Mouse (Mus musculus): ENCODE measurements around the gene Pabpc6.

The Pabpc6 gene

DNA sequence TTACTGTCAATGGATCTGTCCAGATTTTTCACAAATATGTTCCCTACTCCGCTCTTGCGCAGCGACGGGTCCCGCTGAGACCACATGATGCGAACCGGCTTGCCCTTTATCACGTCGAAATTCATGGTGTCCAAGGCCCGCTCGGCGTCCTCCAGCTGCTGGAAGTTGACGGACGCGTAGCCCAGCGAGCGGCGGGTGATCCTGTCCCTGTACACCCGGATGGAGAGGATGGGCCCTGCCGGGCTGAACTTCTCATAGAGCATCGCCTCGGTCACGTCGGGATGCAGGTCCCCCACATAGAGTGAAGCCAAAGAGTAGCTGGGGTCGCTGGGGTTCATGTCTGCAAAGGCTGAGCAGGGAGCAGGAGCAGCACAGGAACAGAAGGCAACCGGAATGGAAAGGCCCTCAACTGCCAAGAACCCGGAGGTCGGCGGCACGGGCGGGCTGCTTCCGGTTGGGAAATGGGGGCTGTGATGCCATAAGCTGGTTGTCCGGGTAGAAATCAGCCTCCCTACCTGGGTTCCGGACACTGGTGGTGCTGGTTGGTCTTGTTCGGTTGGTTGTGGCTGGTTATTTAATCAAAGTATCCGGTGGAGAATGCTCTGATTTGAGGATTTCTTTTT, at the start of gene Pabpc6:
Gene Pabpc6 (minus strand): TSS at position 435 of the 623 bp plus-strand sequence.
- ATAC-seq (ENCODE audit: insufficient number of reproducible peaks, low FRiP score, low TSS enrichment) = no peak

DNA sequence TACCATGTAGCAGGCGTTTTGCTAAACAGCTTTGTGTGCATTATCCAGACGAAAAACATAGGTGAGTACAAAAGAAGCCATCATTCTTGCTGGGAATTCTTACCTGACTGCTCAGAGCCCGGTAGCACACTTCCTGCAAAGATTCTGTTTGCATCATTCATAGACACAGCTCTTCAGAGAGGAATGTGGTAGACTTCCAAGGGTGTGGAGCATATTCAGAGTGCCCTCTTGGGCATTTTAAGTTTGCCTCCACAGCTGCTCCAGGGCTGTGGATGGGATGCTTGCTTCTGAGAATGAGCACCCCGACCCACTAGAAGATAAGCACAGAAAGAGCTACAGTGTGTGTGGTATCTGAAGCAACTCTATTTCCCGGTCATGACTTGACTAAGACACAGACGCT, 41.4 kb upstream of the Pabpc6 start:
- ATAC-seq (ENCODE audit: insufficient number of reproducible peaks, low FRiP score, low TSS enrichment) = no peak

DNA sequence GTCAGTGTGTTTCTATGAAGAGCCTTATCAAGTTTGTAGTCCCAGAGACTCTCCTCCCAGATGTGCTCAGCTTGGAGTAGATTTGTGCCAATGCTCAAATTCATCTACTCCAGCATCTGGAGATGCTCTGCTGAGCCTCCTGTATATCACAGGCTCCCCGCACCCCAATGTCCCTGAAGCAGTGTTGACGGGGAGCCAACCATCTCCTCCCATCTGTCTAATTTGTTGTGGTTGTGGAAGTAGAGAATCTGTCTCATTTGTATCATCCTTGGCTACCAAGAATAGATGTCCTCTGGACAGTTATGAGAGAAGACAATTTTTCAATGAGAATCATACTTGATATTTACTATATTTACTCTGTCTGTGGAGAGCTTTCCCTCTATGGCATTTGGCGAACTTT, 39.4 kb upstream of the Pabpc6 start:
- no peak for ATAC-seq (ENCODE audit: insufficient number of reproducible peaks, low FRiP score, low TSS enrichment)

DNA sequence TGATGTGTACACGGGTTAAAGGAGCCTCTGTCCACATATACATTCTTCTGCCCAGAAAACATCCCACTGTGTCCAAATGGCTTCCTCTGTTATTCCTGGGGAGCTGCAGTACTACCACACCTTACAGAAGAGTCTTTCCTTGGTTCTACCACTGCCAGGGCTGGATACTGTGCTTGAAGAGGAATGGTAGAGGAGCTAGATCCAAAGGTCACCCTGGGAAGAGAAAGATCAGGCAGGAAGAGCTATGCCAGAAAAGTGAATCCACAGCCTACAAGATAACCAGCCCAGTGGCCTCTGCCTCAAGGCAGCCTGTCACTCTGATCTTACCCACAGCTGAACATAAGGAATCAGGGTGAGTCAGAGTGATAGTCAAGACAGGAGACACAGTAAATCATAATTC, 37.8 kb upstream of the Pabpc6 start:
- no peak for ATAC-seq (ENCODE audit: insufficient number of reproducible peaks, low FRiP score, low TSS enrichment)

DNA sequence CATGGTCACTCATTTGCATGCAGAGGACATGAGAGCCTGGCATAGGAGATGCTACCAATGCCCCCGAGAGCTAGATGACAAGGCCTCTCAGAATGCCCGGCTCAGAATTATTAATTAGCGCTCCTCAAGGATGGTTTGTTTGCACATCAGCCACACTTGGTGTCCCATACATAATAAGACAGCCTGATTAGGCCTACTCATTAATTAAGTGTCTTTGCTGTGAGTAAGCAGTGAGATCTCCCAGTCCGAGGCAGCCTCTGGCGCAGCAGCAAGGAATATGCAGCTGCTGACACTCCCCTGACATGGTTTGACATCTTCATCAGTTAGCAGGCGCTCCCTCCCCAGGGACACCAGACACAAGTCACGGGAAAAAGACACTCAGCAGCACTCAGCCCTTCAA, 28.2 kb upstream of the Pabpc6 start:
- ATAC-seq (ENCODE audit: insufficient number of reproducible peaks, low FRiP score, low TSS enrichment) = no peak

DNA sequence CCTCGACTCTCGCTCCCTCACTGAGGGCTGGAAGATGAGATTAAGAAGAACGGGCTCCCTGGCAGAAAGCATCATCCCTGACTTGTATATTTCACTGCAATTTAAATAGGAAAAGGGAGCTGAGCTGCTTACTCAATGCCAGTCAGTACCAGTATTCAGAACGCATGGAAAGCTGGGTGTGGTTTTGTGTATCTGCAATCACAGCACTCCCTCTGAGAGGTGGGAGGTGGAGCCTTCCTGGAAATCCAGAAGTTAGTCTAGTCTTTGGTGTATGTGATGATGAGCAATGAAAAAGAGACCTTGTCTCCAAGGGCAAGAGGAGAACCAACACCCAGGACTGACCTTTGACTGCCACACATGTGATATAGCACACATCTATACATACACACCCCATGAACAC, 21.7 kb upstream of the Pabpc6 start:
- no peak for ATAC-seq (ENCODE audit: insufficient number of reproducible peaks, low FRiP score, low TSS enrichment)

DNA sequence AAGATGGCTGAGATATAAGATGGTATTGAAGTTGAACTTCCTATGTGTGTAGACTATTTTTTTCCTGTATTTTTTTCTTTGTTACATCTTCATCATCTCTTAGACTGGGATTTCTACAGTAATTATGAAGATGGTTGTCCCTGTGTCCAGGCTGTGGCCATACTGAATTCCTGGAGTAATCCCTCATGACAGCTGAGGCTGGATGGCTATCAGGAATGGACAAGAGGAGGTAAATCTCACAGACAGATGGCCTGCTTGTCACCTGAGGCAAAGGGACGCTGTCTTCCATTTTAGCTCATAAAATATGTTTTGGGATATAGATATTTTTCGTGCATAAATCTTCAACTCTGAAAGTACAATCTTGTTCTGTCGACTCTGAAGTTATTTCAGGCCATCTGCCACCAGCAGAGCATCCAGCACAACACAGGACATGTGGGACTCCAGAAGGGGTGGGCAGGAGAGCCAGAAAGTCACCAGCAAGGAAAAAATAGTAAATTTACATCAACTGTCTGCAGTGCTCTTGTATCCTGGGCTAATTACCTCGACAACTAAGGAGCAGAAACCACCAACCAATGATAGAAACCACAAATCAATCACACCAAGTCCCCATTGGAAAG, 14.1 kb upstream of the Pabpc6 start:
- no peak for ATAC-seq (ENCODE audit: insufficient number of reproducible peaks, low FRiP score, low TSS enrichment)

DNA sequence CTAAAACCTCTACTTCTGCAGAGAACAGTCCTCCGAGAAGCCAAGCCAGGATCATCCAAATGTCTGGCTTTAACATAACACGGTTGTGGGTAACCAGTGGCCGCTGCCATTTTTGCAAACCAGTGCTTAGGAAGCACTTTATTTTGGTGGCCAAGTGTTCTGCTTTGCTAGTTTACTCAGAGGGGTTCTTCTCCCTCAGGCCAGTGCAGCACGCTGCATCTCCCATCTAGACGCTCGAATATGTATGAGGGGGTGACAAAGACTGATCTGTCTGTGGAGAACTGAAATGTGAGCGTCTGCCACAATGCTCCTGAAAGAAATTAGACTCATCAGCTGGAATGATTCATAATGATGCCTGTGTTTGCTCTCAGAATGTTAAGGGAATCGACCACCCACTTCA, 11.2 kb upstream of the Pabpc6 start:
- ATAC-seq (ENCODE audit: insufficient number of reproducible peaks, low FRiP score, low TSS enrichment) = no peak

DNA sequence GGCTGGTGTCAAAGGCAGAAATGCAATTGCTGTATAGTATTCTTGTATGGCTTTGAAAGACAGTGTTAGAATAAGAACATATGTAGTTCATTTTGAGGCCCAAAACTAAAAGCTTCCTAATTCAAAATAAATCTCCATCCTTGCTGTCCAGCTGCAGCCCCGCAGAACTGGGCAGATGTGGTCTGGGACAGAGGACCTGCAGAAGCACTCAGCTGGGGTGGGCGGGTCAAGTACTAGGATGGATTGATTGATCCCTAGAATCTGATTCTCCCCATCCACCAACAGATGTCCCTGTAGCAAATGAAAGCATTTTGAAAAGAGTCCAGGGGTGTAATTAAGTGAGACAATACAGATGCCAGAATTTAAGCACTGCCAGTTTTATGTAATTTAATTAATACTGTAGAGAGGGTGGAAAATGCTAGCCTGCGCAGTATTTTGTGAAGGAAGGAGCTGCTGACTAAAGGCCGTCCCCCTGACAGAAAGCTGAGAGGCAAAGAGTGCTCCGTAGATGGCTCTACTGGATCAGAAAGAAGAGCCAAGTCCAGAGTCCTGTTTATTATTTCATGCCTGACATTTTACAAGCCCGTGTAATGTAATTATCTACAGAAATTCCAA, 5.8 kb upstream of the Pabpc6 start:
- ATAC-seq (ENCODE audit: insufficient number of reproducible peaks, low FRiP score, low TSS enrichment) = no peak

DNA sequence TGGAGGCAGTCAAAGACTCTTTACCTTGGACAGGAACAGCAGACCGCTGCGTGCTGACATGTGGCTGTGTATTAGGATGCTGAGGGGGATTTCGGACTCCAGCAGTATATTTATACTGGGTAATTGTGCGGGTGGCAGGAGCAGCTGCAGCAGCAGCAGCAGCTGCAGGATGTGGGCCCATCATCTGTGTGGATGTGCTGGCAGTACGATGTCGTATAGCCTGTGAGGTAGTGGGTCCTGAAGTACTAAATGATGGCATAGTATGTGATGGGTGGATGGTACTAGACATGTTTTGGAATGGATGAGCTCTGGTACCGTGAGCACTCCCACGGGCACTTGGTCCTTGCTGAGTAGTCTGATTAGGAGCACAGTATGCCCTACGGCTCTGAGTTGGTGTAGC, 1.6 kb downstream of the Pabpc6 start:
- no peak for ATAC-seq (ENCODE audit: insufficient number of reproducible peaks, low FRiP score, low TSS enrichment)

DNA sequence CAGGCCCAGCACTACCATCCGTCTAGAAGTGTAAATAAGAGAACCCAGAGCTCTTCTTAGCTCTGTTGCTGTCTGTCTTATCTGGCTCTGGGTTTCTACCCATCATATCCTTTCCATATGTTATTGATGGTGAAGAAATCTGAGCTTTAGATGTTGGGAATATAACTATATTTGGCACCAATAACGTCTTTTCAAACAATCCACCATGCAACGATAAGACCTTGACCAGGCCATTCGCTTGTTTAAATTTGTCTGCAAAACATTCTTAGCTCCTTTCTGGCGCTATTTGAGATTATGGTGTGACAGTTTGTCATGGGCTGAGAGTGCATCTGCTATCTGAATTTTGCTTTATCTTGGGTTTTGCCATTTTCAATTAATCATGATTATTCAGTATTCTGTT, 10.9 kb downstream of the Pabpc6 start:
- ATAC-seq (ENCODE audit: insufficient number of reproducible peaks, low FRiP score, low TSS enrichment) = no peak

DNA sequence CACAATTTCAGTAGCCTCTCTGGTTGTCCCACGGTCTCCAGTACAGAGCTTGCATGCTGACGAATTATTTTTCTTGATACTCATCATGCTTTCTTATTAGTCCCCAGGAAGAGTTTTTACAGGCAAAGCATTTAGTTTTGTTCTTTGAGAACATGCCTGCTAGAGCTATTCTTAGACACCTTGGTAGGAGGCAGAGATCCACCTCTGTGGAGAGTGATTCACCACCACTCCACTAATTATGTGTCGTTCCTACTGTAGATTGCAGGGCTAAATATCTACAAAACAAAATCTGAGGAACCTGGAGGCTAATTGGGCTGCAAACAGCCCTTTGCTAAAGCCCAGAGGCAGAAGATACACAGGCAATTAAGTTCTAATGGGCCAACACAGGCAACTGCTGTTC, 15.4 kb downstream of the Pabpc6 start:
- no peak for ATAC-seq (ENCODE audit: insufficient number of reproducible peaks, low FRiP score, low TSS enrichment)

DNA sequence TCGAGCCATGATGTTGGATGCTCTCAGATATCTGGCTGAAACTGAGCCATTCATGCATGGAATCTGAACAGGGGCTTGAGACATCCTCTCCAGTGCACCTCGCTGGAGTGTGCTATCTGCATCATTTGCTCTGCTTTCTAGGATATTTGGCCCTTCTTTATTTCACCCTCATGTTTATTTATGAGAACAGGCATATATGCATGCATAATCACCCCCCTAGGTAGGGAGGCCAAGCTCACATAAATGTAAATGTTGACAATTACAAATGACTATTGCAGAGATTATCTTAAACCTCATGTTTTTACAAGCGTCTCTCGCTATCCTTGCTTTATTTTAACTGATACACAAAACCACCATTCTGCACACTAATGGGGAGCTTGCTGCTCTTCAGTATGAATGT, 21.9 kb downstream of the Pabpc6 start:
- no peak for ATAC-seq (ENCODE audit: insufficient number of reproducible peaks, low FRiP score, low TSS enrichment)

DNA sequence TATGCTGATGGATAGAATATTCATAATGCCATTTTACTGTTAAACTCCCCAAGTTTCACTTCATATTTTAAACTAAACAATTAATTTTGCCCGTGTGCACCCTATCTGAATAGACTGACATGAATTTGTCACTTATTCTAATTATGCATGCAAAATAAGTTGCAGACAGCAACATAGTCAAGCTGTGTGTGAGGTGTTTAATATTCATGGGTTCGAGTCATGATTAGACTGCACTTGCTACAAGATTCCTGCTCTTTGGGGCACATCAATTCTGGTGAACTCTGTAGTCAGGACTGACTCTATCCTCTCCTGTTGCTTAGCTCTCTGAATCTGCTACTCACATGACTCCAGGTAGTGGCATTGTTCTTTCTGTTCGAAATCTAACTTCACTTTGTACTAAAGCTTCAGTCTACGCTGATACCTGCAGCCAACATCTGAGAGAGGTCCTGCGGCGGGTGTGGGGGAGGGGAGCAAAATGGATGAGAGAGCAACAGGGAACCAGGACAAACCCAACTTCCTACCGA, 25.8 kb downstream of the Pabpc6 start:
- ATAC-seq (ENCODE audit: insufficient number of reproducible peaks, low FRiP score, low TSS enrichment) = no peak

DNA sequence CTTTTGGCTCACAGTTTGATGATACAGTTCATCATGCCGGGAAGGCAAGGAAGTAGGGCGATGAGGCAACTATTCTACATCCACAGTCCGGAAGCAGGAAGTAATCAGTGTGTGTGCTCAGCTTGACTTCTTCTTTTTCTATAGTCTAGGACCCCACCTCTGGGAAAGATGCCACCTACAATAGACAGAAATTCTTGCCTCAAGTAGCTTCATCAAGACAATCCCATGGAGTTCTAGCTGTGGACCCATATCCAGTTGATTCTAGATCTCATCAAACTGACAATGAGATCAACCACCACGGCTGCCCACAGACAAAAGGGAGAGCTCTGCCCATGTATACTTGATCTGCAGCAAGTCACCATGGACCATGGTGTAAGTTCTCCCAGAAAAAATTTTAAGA, 32.5 kb downstream of the Pabpc6 start:
- ATAC-seq (ENCODE audit: insufficient number of reproducible peaks, low FRiP score, low TSS enrichment) = no peak

DNA sequence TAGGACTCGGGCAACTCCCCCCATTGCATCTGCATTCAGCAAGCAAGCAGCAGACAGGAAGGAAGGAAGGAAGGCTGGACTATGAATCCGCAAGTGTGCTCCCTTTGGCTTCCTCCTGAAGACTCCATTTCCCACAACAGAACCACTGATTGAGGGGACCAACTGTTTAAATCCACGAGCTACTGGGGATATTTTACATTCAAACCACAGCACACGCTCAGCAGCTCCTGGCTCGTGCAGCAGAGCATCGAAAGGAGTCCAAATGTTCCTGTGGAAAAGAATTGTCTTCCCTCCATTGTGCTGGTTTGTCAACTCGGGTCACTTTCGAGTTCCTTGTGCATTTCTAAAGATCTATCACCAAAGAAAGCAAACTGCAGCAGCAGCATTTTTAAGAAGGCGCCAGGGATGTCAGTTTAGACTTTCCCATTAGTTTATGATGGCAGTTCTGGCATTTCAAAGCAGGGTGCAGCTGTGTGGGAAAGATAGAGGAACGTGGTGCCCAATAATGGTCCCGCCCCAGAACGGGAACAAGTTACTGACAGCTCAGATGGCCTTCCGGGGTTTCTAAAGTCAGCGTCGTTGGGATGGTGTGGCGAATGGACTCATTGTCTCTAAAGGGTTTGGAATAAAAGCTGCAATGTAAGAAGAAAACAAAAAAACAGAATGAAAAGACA, 36.8 kb downstream of the Pabpc6 start:
- peak; percentile 36; the same call in 1 of the 2 replicates for ATAC-seq (ENCODE audit: insufficient number of reproducible peaks, low FRiP score, low TSS enrichment)

DNA sequence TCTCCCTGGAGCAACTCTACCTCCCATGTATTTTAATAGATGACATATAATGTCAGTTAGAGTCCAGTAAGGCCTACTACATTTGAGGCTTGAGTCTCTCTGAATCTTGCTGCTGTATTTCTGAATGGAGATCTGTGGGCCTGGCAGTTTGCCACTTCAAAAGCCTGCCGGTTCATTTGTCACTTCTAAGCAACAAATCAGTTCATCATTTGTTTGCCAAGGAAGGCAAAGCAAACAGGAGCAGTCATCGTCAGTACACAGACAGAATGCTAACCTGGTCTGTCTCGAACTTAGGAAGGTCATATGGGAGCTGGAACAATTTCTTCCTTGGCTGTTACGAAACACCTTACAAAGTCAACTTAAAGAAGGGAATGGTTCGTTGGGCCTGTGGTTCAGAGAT, 37.4 kb downstream of the Pabpc6 start:
- no peak for ATAC-seq (ENCODE audit: insufficient number of reproducible peaks, low FRiP score, low TSS enrichment)

DNA sequence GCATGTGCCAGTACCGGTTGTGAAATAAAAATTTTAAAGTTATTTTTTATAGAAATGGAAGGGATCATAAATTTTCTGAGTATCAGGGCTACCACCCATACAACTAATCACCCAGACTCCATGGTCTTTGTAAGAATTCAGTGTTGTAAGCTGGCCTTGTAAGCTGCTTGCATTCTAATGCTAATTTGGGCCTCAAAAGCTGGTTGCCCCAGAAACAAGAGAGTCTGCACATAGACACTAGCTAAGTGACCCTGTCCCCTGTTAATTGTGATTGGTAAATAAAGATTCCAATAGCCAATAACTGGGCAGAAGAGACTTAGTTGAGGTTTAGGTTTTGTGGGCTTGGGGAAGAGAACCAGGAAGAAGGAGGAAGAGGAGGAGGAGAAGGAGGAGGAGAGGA, 38.4 kb downstream of the Pabpc6 start:
- no peak for ATAC-seq (ENCODE audit: insufficient number of reproducible peaks, low FRiP score, low TSS enrichment)

DNA sequence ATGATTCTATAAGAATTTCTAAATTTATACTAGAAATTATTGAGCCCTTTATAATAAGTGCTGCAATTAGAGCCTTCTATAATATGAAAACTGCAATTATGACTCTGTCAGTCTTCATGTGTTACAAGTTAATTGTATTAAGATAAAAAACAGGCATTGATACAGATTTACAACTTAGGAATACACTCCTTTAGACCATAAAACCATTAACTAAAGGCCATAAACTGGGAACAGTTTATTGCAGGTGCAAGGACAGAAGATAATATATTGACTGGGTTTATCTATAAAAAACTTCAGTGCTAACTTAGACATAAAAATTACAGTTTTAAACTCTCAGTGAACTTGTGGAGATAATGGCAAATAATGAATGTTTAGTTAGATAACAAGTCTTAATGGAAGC, 42.5 kb downstream of the Pabpc6 start:
- no peak for ATAC-seq (ENCODE audit: insufficient number of reproducible peaks, low FRiP score, low TSS enrichment)

All from cerebellum, adult (tissue).